Mouse (Mus musculus) brain, adult 10 weeks (tissue): ENCODE measurements around the gene Hamp2. TPM values are rescaled to one million over a fixed set of nuclear protein-coding genes. Genes with fewer than 3 reads are reported as not detected.

Source experiments
- polyA plus RNA-seq: library from polyadenylated mRNA; stranded (reverse); fragments of 350-450 nt; fragmentation: Illumina TruSeq; extraction: RNeasy Lipid Tissue Mini Kit (QIAGEN cat#74804); gene quantifications from one replicate; pipeline ENCODE4 v1.2.3, GENCODE M21; 2015; ENCODE audit warnings: low read depth, low replicate concordance

Gene Hamp2
- polyA plus RNA-seq = not detected

GRCm38 (mm10) chr7:30924581-30924980, at the start of gene Hamp2:
Gene Hamp2 (minus strand): TSS chr7:30924681.

DNA sequence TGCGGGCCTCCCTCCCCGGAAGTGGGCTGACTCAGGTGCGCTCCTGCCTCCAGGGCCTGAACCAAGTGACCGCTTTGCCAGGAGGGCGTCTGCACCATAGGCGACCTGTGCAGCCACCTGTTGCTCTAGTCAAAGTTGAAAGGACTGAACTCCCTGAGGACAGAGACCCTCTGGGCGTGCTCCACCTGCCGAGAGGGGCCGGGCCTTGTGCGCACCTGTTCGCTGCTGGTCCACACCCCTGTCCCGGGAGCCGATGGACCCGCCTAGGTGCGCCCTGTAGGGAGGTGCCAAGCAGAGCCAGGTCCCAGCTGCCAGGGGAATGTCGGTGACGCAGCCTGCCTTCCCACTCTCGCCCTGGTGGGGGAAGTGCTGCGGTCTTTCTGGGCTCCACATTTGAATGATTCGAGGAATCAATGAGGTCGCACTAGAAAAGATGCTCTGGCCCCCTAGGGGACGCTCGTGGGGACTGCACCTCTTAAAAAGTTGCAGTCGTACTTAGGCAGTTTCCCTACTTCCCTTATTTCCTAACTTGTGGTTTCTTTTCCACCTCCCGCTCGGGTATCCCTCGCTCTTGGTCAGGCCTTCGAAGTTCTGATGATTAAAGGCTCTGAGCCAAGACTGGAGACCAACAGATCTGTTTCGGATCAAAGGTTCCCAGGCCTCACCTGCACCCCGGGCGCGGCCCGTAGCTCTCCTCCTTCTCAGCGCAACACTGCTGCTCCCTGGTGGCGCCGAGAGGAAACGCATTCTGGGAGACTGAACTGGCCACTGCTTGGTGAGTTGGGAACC, 49.2 kb upstream of the Hamp2 start, which contains the start of gene Fam187b:
Gene Fam187b (plus strand): TSS at position 290 of the 789 bp plus-strand sequence.

DNA sequence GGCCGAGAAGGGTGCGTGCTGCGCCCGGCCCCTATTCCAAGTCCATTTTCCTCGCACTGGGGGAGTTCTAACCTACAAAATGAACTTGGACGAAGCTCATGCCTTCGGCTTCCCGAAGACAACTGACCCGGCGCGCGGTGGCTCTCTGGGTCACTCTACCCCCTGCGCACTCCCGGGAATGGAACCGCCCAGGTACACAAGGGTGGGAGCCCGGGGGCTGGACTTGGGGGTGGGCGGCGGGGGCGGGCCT, 48.7 kb upstream of the Hamp2 start, which contains the start of gene Lsr:
Gene Lsr (minus strand): TSS at position 214 of the 250 bp plus-strand sequence.

DNA sequence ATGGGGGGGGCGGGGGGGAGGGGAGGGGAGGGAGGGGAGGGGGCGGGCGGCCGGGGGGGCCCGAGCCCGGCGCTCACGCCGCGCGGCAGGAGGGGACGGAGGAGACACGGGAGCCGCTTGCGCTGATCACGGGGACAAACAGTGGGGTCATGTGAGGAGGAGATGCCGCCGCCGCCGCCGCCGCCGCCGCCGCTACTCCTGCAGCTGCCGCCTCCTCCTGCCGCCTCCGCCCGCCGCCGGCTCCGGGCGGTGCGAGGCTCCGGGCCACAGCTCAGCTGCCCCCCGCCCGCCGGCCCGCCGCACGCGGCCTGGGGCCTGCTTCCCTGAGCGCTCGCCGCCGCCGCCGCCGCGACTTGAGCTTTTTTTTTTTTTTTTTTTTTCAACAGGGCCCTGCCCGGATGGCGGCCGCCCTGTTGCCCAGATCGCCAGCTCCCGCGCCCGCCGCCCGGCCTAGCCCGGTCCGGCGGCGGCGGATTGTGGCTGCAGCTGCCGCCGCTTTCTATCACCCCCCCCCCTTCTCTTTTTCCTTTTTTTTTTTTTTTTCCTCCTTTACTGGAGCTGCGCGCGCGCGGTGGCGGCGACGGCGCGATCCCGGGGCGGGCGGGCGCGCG, 32.4 kb upstream of the Hamp2 start, which contains the start of gene Usf2:
Gene Usf2 (minus strand): TSS at position 48 of the 611 bp plus-strand sequence.

DNA sequence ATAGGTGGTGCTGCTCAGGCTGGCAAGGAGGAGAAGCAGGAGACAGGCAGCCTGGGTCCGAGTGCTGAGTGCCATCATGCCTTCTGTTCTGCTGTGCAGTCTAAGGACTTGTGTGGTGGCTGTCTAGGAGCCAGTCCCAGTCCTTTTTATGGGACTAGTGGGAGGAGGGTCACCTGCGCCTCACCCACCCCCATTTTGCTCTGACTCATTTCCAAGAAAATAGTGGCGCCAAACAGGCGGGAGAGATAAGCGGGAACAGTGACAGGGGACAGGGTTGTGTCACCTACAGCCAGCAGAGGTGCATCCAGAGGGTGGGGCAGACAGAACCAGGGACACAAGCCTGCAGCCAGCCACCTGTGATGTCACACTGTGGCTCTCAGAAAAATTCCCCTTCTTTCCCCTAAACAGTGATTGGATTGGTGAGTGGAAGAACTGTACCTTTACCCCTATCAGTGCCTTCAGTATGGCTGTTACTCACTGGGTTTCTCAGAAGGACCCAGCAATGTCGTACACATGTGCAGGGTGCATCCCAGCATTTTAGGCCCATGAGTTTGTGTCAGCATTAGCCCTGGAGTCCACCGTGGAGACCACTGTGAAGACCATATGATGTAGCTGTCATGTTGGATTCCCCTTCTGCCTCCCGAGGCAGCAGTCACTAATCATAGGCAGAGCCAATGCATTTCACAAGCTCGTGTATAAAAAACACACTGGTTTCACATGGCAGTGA, 19.6 kb upstream of the Hamp2 start, which contains the start of gene Hamp:
Gene Hamp (minus strand): TSS at position 124 of the 727 bp plus-strand sequence.

DNA sequence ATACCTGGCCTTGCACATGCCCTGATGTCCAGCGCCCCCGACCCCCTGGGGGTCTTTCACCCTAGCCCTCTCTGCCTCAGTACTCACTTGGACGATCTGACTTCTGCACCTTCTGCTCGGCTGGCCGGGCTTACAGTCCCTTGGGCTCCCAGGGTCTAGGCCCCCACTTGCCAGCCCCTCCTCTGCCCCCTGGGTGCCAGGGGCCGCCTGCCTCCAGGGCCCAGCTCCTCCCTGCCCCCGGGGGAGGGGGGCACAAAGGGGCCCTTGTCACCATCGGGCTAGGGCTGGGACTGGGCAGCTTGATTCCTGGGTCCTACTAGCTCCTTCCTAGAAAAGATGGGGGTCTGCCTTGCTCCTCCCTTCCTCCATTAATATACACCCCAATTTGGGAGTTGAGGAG, 9.7 kb downstream of the Hamp2 start, which contains the start of gene Mag:
Gene Mag (minus strand): TSS at position 142 of the 400 bp plus-strand sequence.

DNA sequence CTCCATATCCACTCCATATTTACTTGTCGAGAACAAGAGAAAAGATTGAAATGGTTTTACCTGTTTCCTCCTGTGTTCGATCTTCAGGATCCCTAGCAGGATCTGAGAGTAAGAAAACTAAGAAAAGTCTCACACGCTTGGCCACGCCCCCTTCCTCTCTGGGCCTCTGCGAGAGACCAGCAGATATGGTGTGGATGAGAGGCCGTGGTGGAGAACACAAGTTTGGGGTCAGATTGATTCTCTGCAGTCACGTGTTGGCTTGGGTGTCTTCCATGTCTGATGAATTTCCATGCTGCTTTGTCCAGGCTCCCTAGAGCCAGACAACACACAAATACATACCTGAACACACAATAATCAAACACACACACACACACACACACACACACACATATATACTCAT, 44.3 kb downstream of the Hamp2 start, which contains the start of gene Cd22:
Gene Cd22 (minus strand): TSS at position 167 of the 400 bp plus-strand sequence.

Other genes with a start within 250 kb of the Hamp2 start
- not detected for gene 2200002J24Rik, start 225.8 kb downstream of the Hamp2 start, polyA plus RNA-seq
- gene Atp4a, start 212.5 kb downstream of the Hamp2 start, polyA plus RNA-seq = 0.59 TPM
- 184 TPM for gene Tmem147, start 195.1 kb downstream of the Hamp2 start, polyA plus RNA-seq
- gene Gapdhs, start 181.0 kb downstream of the Hamp2 start, polyA plus RNA-seq = not detected
- 6.5 TPM for gene Sbsn, start 173.2 kb downstream of the Hamp2 start, polyA plus RNA-seq
- 14.4 TPM for gene Dmkn, start 160.9 kb downstream of the Hamp2 start, polyA plus RNA-seq
- gene Krtdap, start 136.8 kb downstream of the Hamp2 start, polyA plus RNA-seq = not detected
- not detected for gene Ffar2, start 100.9 kb downstream of the Hamp2 start, polyA plus RNA-seq
- gene Ffar3, start 68.5 kb downstream of the Hamp2 start, polyA plus RNA-seq = not detected
- gene Ffar1, start 63.1 kb downstream of the Hamp2 start, polyA plus RNA-seq = not detected
- 0.55 TPM for gene Cd22, start 44.3 kb downstream of the Hamp2 start, polyA plus RNA-seq
- gene Mag, start 9.8 kb downstream of the Hamp2 start, polyA plus RNA-seq = 324 TPM
- not detected for gene Hamp, start 19.4 kb upstream of the Hamp2 start, polyA plus RNA-seq
- gene Usf2, start 32.1 kb upstream of the Hamp2 start, polyA plus RNA-seq = 193 TPM
- 8.0 TPM for gene Lsr, start 48.8 kb upstream of the Hamp2 start, polyA plus RNA-seq
- not detected for gene Fam187b, start 49.1 kb upstream of the Hamp2 start, polyA plus RNA-seq
- gene Fxyd5, start 117.8 kb upstream of the Hamp2 start, polyA plus RNA-seq = 51.2 TPM
- gene Fxyd7, start 126.8 kb upstream of the Hamp2 start, polyA plus RNA-seq = 169 TPM
- gene Fxyd1, start 132.5 kb upstream of the Hamp2 start, polyA plus RNA-seq = 148 TPM
- gene Lgi4, start 134.7 kb upstream of the Hamp2 start, polyA plus RNA-seq = 27.6 TPM
- gene Fxyd3, start 152.0 kb upstream of the Hamp2 start, polyA plus RNA-seq = not detected
- 2.6 TPM for gene Hpn, start 190.6 kb upstream of the Hamp2 start, polyA plus RNA-seq
- 542 TPM for gene Scn1b, start 202.3 kb upstream of the Hamp2 start, polyA plus RNA-seq
- gene Gramd1a, start 231.2 kb upstream of the Hamp2 start, polyA plus RNA-seq = 112 TPM